14 mouse cellular contexts compared by ENCODE assay signal in genomic region chr4:82338930-82339329, GRCm38 (mm10).
A peak's percentile ranks its signal among the peaks of the same experiment; 100 is the strongest.
DNase-seq lines count a peak whose midpoint lies in the region; ATAC-seq and TF ChIP-seq lines count a peak whose summit lies in the region.
"Had no signal": no experiment of that assay in that cellular context is flagged by ENCODE, and none has a peak within 500 bp of the region (broad histone marks: within the 10 kb centered on the region; RNA-seq: fewer than 3 reads in every experiment).

No protein-coding gene starts in this region.

- no peaks in the 10 kb centered on the region for H3K9me3 ChIP-seq in forebrain, embryonic 13.5 days (replicated peaks)
- H3K9me3 ChIP-seq in forebrain, embryonic 10.5 days: no peaks in the 10 kb centered on the region
- H3K9me3 ChIP-seq in heart, embryonic 15.5 days (replicated peaks): no peaks in the 10 kb centered on the region
- no peaks in the 10 kb centered on the region for H3K9me3 ChIP-seq in lung, embryonic 14.5 days (ENCODE audit: low read depth, low read length)
- H3K9me3 ChIP-seq in neural tube, embryonic 15.5 days (replicated peaks): no peaks in the 10 kb centered on the region
- H3K9me3 ChIP-seq: midbrain, embryonic 12.5 days had no signal

- no peaks in the 10 kb centered on the region for H3K36me3 ChIP-seq in forebrain, embryonic 13.5 days (ENCODE audit: poor library complexity, severe bottlenecking)
- no peaks in the 10 kb centered on the region for H3K36me3 ChIP-seq in forebrain, embryonic 10.5 days (replicated peaks)
- H3K36me3 ChIP-seq in heart, embryonic 15.5 days: no peaks in the 10 kb centered on the region; the same call in 1 of the 2 replicates
- H3K36me3 ChIP-seq in lung, embryonic 14.5 days (ENCODE audit: insufficient read depth): peaks cover 28% of the 10 kb centered on the region
- no peaks in the 10 kb centered on the region for H3K36me3 ChIP-seq in neural tube, embryonic 15.5 days
- H3K36me3 ChIP-seq in thymus, adult 2 months (ENCODE audit: control insufficient read depth, insufficient read depth, low read length): no peaks in the 10 kb centered on the region
- H3K36me3 ChIP-seq: midbrain, embryonic 12.5 days had no signal

- H3K9ac ChIP-seq in forebrain, embryonic 13.5 days: no peak overlapping the region
- H3K9ac ChIP-seq in heart, embryonic 15.5 days: no peak overlapping the region
- no peak overlapping the region for H3K9ac ChIP-seq in lung, embryonic 14.5 days
- no peak overlapping the region for H3K9ac ChIP-seq in neural tube, embryonic 15.5 days (replicated peaks)
- H3K9ac ChIP-seq: midbrain, embryonic 12.5 days had no signal

- TF ChIP-seq CTCF in lung, embryonic 14.5 days (IDR thresholded peaks at IDR 0.05; ENCODE audit: low read depth): no peak
- TF ChIP-seq CTCF in thymus, adult 2 months (IDR thresholded peaks at IDR 0.05; ENCODE audit: borderline replicate concordance, control insufficient read depth, extremely low read depth, insufficient read depth, low read length, poor library complexity): no peak

- H3K27ac ChIP-seq in forebrain, embryonic 13.5 days: 0 out of 2 replicates have a peak overlapping the region, but pooled peaks have one; percentile 8
- H3K27ac ChIP-seq in forebrain, embryonic 10.5 days: no peak overlapping the region
- H3K27ac ChIP-seq in heart, embryonic 15.5 days: peak overlapping the region; percentile 64
- H3K27ac ChIP-seq in lung, embryonic 14.5 days (ENCODE audit: low read depth): peak overlapping the region; percentile 61; the same call in 1 of the 2 replicates
- H3K27ac ChIP-seq in neural tube, embryonic 15.5 days (replicated peaks): 0 out of 2 replicates have a peak overlapping the region, but pooled peaks have one; percentile 5
- no peak overlapping the region for H3K27ac ChIP-seq in thymus, adult 2 months (ENCODE audit: control insufficient read depth, insufficient read depth, low read length)
- H3K27ac ChIP-seq: midbrain, embryonic 12.5 days had no signal

- 78% methylated on average over 6 of the region's 6 CpGs for WGBS in forebrain, embryonic 13.5 days
- WGBS in forebrain, embryonic 10.5 days: 87% methylated on average over 6 of the region's 6 CpGs
- WGBS in heart, embryonic 15.5 days: 79% methylated on average over 6 of the region's 6 CpGs
- 72% methylated on average over 6 of the region's 6 CpGs for WGBS in lung, embryonic 14.5 days
- 85% methylated on average over 6 of the region's 6 CpGs for whole genome bisulfite sequencing in neural tube, embryonic 15.5 days
- 91% methylated on average over 6 of the region's 6 CpGs for WGBS in thymus, adult 2 months

- TF ChIP-seq POLR2A in thymus, adult 2 months (IDR thresholded peaks at IDR 0.05; ENCODE audit: control insufficient read depth, extremely low read depth, insufficient read depth, low read length, poor library complexity): no peak

- no peak for ATAC-seq in forebrain, embryonic 13.5 days
- ATAC-seq in heart, embryonic 15.5 days (replicated peaks; ENCODE audit: insufficient number of reproducible peaks, insufficient read depth, low FRiP score, low read depth): no peak
- ATAC-seq in lung, embryonic 14.5 days (ENCODE audit: insufficient read depth): no peak
- no peak for ATAC-seq in neural tube, embryonic 15.5 days (ENCODE audit: low FRiP score)
- ATAC-seq: intestine, embryonic 16.5 days had no signal

- no peak for DNase-seq in forebrain, embryonic 10.5 days (ENCODE audit: extremely low spot score, low spot score)
- DNase-seq in heart, postnatal 4 days: no peak
- DNase-seq in lung, embryonic 14.5 days: no peak
- DNase-seq in lung, postnatal 25 days (ENCODE audit: low spot score): no peak
- DNase-seq in thymus, adult 2 months: no peak
- DNase-seq: lung, postnatal 4 days; right cerebral cortex, postnatal 4 days; thymus, postnatal 25 days had no signal

- H3K4me1 ChIP-seq in forebrain, embryonic 13.5 days: peaks cover 65% of the 10 kb centered on the region
- H3K4me1 ChIP-seq in forebrain, embryonic 10.5 days: peaks cover 34% of the 10 kb centered on the region
- peaks cover 32% of the 10 kb centered on the region for H3K4me1 ChIP-seq in heart, embryonic 15.5 days (replicated peaks)
- H3K4me1 ChIP-seq in lung, embryonic 14.5 days (ENCODE audit: insufficient read depth): no peaks in the 10 kb centered on the region
- H3K4me1 ChIP-seq in neural tube, embryonic 15.5 days: peaks cover 15% of the 10 kb centered on the region
- H3K4me1 ChIP-seq in thymus, adult 2 months (replicated peaks; ENCODE audit: control insufficient read depth, insufficient read depth, low read length): no peaks in the 10 kb centered on the region

- H3K27me3 ChIP-seq in forebrain, embryonic 13.5 days: no peaks in the 10 kb centered on the region
- no peaks in the 10 kb centered on the region for H3K27me3 ChIP-seq in forebrain, embryonic 10.5 days (ENCODE audit: poor library complexity, severe bottlenecking)
- H3K27me3 ChIP-seq in heart, embryonic 15.5 days: no peaks in the 10 kb centered on the region
- H3K27me3 ChIP-seq in lung, embryonic 14.5 days (ENCODE audit: insufficient read depth, low read length): no peaks in the 10 kb centered on the region
- no peaks in the 10 kb centered on the region for H3K27me3 ChIP-seq in neural tube, embryonic 15.5 days (replicated peaks)
- no peaks in the 10 kb centered on the region for H3K27me3 ChIP-seq in thymus, adult 2 months (ENCODE audit: control insufficient read depth, insufficient read depth, low read length)
- H3K27me3 ChIP-seq: midbrain, embryonic 12.5 days had no signal

- H3K4me2 ChIP-seq in forebrain, embryonic 13.5 days: no peak overlapping the region
- H3K4me2 ChIP-seq in heart, embryonic 15.5 days: no peak overlapping the region
- no peak overlapping the region for H3K4me2 ChIP-seq in lung, embryonic 14.5 days
- H3K4me2 ChIP-seq in neural tube, embryonic 15.5 days: no peak overlapping the region
- H3K4me2 ChIP-seq: midbrain, embryonic 12.5 days had no signal

- no peak overlapping the region for H3K4me3 ChIP-seq in forebrain, embryonic 13.5 days
- H3K4me3 ChIP-seq in forebrain, embryonic 10.5 days: no peak overlapping the region
- H3K4me3 ChIP-seq in heart, embryonic 15.5 days: no peak overlapping the region
- H3K4me3 ChIP-seq in lung, embryonic 14.5 days (ENCODE audit: low read depth, low read length): no peak overlapping the region
- no peak overlapping the region for H3K4me3 ChIP-seq in neural tube, embryonic 15.5 days (replicated peaks)
- H3K4me3 ChIP-seq in thymus, adult 2 months (ENCODE audit: control insufficient read depth, insufficient read depth, low read length): no peak overlapping the region
- H3K4me3 ChIP-seq: midbrain, embryonic 12.5 days; myocyte had no signal

Comparison
In these comparisons a context has a peak if more than half of its experiments do, and no peak if none do; other contexts are left out.
1. H3K27ac ChIP-seq: peak in forebrain, embryonic 13.5 days (single experiment), heart, embryonic 15.5 days (single experiment), lung, embryonic 14.5 days (single experiment) and neural tube, embryonic 15.5 days (single experiment); none in forebrain, embryonic 10.5 days (single experiment) and thymus, adult 2 months (single experiment).